In the genomic region with DNA sequence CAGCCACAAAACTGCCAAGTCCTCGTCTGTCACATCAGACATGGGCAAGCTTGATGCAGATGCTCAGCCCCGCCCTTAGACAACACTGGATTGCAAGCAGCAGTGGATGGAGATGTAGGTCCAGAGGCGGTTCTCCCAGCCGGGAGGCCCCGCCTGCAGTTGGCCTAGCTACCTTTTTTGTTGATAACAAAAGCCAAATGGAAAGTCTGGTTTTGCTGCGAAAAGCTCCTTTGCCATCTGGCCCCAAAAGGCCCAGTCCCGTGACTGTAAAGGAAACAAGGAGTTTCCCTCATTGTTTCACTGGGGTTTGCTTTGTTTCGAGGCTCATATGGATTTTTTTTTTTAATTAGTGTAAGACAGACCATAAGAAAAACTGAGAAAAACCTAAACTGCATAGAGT, we compare ENCODE assay signal across 9 mouse cellular contexts. TPM values are rescaled to one million over a fixed set of nuclear protein-coding genes. Genes with fewer than 3 reads are reported as not detected.
A peak's percentile ranks its signal among the peaks of the same experiment; 100 is the strongest.
DNase-seq lines count a peak whose midpoint lies in the region; ATAC-seq and TF ChIP-seq lines count a peak whose summit lies in the region.
"Had no signal": no experiment of that assay in that cellular context is flagged by ENCODE, and none has a peak within 500 bp of the region (broad histone marks: within the 10 kb centered on the region; RNA-seq: fewer than 3 reads in every experiment).

No protein-coding gene starts in this region.

- no peak overlapping the region for H3K9ac ChIP-seq in intestine, embryonic 16.5 days (ENCODE audit: low read depth, low read length)
- no peak overlapping the region for H3K9ac ChIP-seq in intestine, postnatal 0 days (ENCODE audit: low read depth, low read length)
- no peak overlapping the region for H3K9ac ChIP-seq in liver, postnatal 0 days (replicated peaks)
- H3K9ac ChIP-seq: midbrain, embryonic 15.5 days had no signal

- H3K4me1 ChIP-seq in intestine, embryonic 16.5 days (ENCODE audit: control insufficient read depth, insufficient read depth, low read length): peaks cover 31% of the 10 kb centered on the region
- H3K4me1 ChIP-seq in intestine, postnatal 0 days (replicated peaks; ENCODE audit: control insufficient read depth, insufficient read depth, low read length): peaks cover 9% of the 10 kb centered on the region
- peaks cover 74% of the 10 kb centered on the region for H3K4me1 ChIP-seq in liver, postnatal 0 days (ENCODE audit: insufficient read depth)

- no peaks in the 10 kb centered on the region for H3K9me3 ChIP-seq in intestine, embryonic 16.5 days (ENCODE audit: control insufficient read depth, low read length)
- H3K9me3 ChIP-seq in intestine, postnatal 0 days (ENCODE audit: control insufficient read depth): no peaks in the 10 kb centered on the region
- H3K9me3 ChIP-seq in liver, postnatal 0 days (ENCODE audit: low read length): no peaks in the 10 kb centered on the region
- H3K9me3 ChIP-seq: midbrain, embryonic 15.5 days had no signal

- no peak overlapping the region for H3K4me2 ChIP-seq in intestine, embryonic 16.5 days (ENCODE audit: low read depth, low read length)
- H3K4me2 ChIP-seq in intestine, postnatal 0 days (replicated peaks; ENCODE audit: low read depth): no peak overlapping the region
- H3K4me2 ChIP-seq in liver, postnatal 0 days (ENCODE audit: low read depth, low read length): no peak overlapping the region
- H3K4me2 ChIP-seq: midbrain, embryonic 15.5 days had no signal

- TF ChIP-seq EP300 in liver, postnatal 0 days (IDR thresholded peaks at IDR 0.05; ENCODE audit: low read depth): no peak

- WGBS in intestine, embryonic 16.5 days: 29% methylated on average over 8 of the region's 8 CpGs
- 29% methylated on average over 8 of the region's 8 CpGs for WGBS in intestine, postnatal 0 days
- WGBS in liver, postnatal 0 days (ENCODE audit: insufficient replicate concordance): 36% methylated on average over 8 of the region's 8 CpGs

- ATAC-seq in intestine, embryonic 16.5 days: no peak
- ATAC-seq in intestine, postnatal 0 days: no peak
- no peak for ATAC-seq in liver, postnatal 0 days
- ATAC-seq: hindbrain, postnatal 0 days; midbrain, embryonic 15.5 days had no signal

- DNase-seq in ZHBTc4 (ENCODE audit: low read depth, low spot score): peak; percentile 51
- DNase-seq in heart, adult 9 months (ENCODE audit: low spot score in 2 of 2): peak; percentile 58 to 66
- no peak for DNase-seq in liver, postnatal 0 days
- DNase-seq in cerebellum, postnatal 4 days (ENCODE audit: low spot score in 2 of 2): no peak
- no peak for DNase-seq in ovary, postnatal 10 days (ENCODE audit: low spot score)

- TF ChIP-seq CTCF in intestine, postnatal 0 days (IDR thresholded peaks at IDR 0.05; ENCODE audit: low read depth): no peak
- no peak for TF ChIP-seq CTCF in liver, postnatal 0 days (IDR thresholded peaks at IDR 0.05; ENCODE audit: low read depth)

- H3K27ac ChIP-seq in intestine, embryonic 16.5 days (ENCODE audit: low read length): 0 out of 2 replicates have a peak overlapping the region, but pooled peaks have one; percentile 34
- no peak overlapping the region for H3K27ac ChIP-seq in intestine, postnatal 0 days (ENCODE audit: low read depth, low read length)
- peak overlapping the region; percentile 77; the same call in 1 of the 2 replicates for H3K27ac ChIP-seq in liver, postnatal 0 days (ENCODE audit: low read depth)
- H3K27ac ChIP-seq: midbrain, embryonic 15.5 days had no signal

- no peak overlapping the region for H3K4me3 ChIP-seq in intestine, embryonic 16.5 days (ENCODE audit: low read length)
- no peak overlapping the region for H3K4me3 ChIP-seq in intestine, postnatal 0 days (ENCODE audit: low read depth, low read length)
- H3K4me3 ChIP-seq in liver, postnatal 0 days (ENCODE audit: low read depth, low read length): no peak overlapping the region
- H3K4me3 ChIP-seq: midbrain, embryonic 15.5 days had no signal

- H3K27me3 ChIP-seq in intestine, embryonic 16.5 days (replicated peaks; ENCODE audit: control insufficient read depth, insufficient read depth, low read length): no peaks in the 10 kb centered on the region
- no peaks in the 10 kb centered on the region for H3K27me3 ChIP-seq in intestine, postnatal 0 days (replicated peaks; ENCODE audit: control insufficient read depth, insufficient read depth, low read length)
- no peaks in the 10 kb centered on the region for H3K27me3 ChIP-seq in liver, postnatal 0 days (ENCODE audit: insufficient read depth, low read length)
- H3K27me3 ChIP-seq: midbrain, embryonic 15.5 days had no signal

- no peaks in the 10 kb centered on the region for H3K36me3 ChIP-seq in intestine, embryonic 16.5 days (ENCODE audit: control insufficient read depth, insufficient read depth, low read length)
- no peaks in the 10 kb centered on the region for H3K36me3 ChIP-seq in intestine, postnatal 0 days (ENCODE audit: control insufficient read depth, insufficient read depth)
- peaks cover 6% of the 10 kb centered on the region; the same call in 1 of the 2 replicates for H3K36me3 ChIP-seq in liver, postnatal 0 days (replicated peaks; ENCODE audit: insufficient read depth, low read length)
- H3K36me3 ChIP-seq: midbrain, embryonic 15.5 days had no signal

RNA-seq across cellular contexts. Expression of gene Cd9, which starts 18.5 kb away (rescaled TPM):
- 146 and 167 TPM in 2 replicates for polyA plus RNA-seq in intestine, embryonic 16.5 days (2015; fragmentation: Nextera tagmentation; extraction: Ambion mirVana)
- 96.1 and 99.5 TPM in 2 replicates for polyA plus RNA-seq in intestine, postnatal 0 days (2015; fragmentation: Nextera tagmentation; extraction: Ambion mirVana)
- 243 and 249 TPM in 2 replicates for polyA plus RNA-seq in liver, postnatal 0 days (2015; fragmentation: Nextera tagmentation; extraction: Ambion mirVana)

Comparison
In these comparisons a context has a peak if more than half of its experiments do, and no peak if none do; other contexts are left out.
1. DNase-seq: peak in ZHBTc4 (single experiment) and heart, adult 9 months (2 of 2); none in liver, postnatal 0 days (single experiment), cerebellum, postnatal 4 days (0 of 2) and ovary, postnatal 10 days (single experiment).